Mouse (Mus musculus) ES-Bruce4 (cell line): ENCODE data around the gene Gm21887. TPM values are rescaled to one million over a fixed set of nuclear protein-coding genes. Genes with fewer than 3 reads are reported as not detected.
A peak's percentile ranks its signal among the peaks of the same experiment; 100 is the strongest.
"Not testable (repeated sequence)": the region's sequence is repeated elsewhere in the genome, so short reads cannot be mapped to it uniquely, and the experiment has no call there.

Source experiments
- H3K27ac ChIP-seq: 2 replicates; pipeline ENCODE4 v1.5.1; 2012; ENCODE audit warnings: low read length, inconsistent platforms; ENCODE audit not compliant: insufficient read depth
- H3K27me3 ChIP-seq: 2 replicates; pipeline ENCODE4 v1.6.1; 2012; ENCODE audit warnings: mild to moderate bottlenecking, low read length, inconsistent platforms; ENCODE audit not compliant: control insufficient read depth, poor library complexity, insufficient read depth, severe bottlenecking
- H3K36me3 ChIP-seq: 2 replicates; pipeline ENCODE4 v1.6.1; 2012; ENCODE audit warnings: inconsistent platforms, mild to moderate bottlenecking, low read length, moderate library complexity; ENCODE audit not compliant: control insufficient read depth, poor library complexity, insufficient read depth, severe bottlenecking
- H3K4me1 ChIP-seq: one replicate; pipeline ENCODE4 v1.8.1; 2011; ENCODE audit warnings: low read length; ENCODE audit not compliant: control insufficient read depth, insufficient read depth
- H3K4me3 ChIP-seq: 2 replicates; pipeline ENCODE4 v1.5.1; 2011; ENCODE audit warnings: low read depth, mild to moderate bottlenecking, low read length
- H3K9ac ChIP-seq: 2 replicates; pipeline ENCODE4 v1.6.1; 2012; ENCODE audit warnings: low read depth, mild to moderate bottlenecking, inconsistent platforms; ENCODE audit not compliant: poor library complexity, severe bottlenecking
- H3K9me3 ChIP-seq: replicated peaks from 2 replicates; pipeline ENCODE4 v1.6.1; 2012; ENCODE audit warnings: mild to moderate bottlenecking, low read length, inconsistent platforms; ENCODE audit not compliant: control insufficient read depth, poor library complexity, insufficient read depth, severe bottlenecking
- polyA plus RNA-seq: library from polyadenylated mRNA; stranded (reverse); fragments of >200 nt; gene quantifications from 2 replicates; pipeline ENCODE4 v1.2.4, GENCODE M21; 2011; ENCODE audit warnings: low read depth; ENCODE audit not compliant: missing spikeins, insufficient read depth, insufficient read length

The Gm21887 gene
- polyA plus RNA-seq, 1 experiment = 1,061 TPM

GRCm38 (mm10) chrX:169987368-169987837 is 22.1 kb upstream of the Gm21887 start:
- not testable (repeated sequence) for H3K4me3 ChIP-seq, H3K27me3 ChIP-seq, H3K9me3 ChIP-seq, H3K27ac ChIP-seq, H3K9ac ChIP-seq
- Histone ChIP-seq H3K36me3 (peaks cover 29% of the 10 kb centered on the region), H3K4me1 (peaks cover 13% of the 10 kb centered on the region)

DNA sequence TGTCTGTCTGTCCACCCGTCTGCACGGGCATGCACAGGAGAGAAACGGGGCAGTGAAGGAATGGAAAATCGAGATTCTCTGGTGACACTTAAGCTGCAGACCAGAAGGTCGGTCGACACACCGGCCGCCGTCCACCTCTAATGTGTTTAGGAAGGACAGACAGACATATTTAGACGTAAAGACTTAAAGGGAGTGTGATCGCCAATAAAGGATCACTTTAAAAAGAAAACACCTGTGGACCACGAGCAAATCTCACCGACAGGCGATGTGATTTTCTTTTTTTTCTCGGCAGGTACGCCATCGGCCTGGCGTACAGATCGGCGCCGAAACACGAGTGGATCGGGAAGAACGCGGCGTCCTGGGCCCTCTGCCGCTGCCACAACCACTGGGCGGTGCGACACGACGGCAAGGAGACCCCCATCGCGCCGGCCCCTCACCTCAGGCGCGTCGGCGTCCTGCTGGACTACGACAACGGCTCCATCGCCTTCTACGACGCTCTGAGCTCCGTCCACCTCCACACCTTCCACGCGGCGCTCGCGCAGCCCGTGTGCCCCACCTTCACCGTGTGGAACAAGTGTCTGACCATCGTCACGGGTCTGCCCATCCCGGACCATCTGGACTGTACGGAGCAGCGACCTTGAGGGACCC is 20.8 kb upstream of the Gm21887 start:
- Histone ChIP-seq H3K9ac (peak overlapping the region; percentile 0; the same call in 1 of the 2 replicates), H3K4me1 (peaks cover 16% of the 10 kb centered on the region), H3K36me3 (peaks cover 16% of the 10 kb centered on the region), H3K4me3 (peak overlapping the region; percentile 1)
- H3K9me3 ChIP-seq, H3K27me3 ChIP-seq, H3K27ac ChIP-seq: not testable (repeated sequence)

- H3K27ac ChIP-seq, H3K9me3 ChIP-seq, H3K4me3 ChIP-seq, H3K27me3 ChIP-seq: not testable (repeated sequence)
- H3K36me3 ChIP-seq = peaks cover 12% of the 10 kb centered on the region
- peaks cover 16% of the 10 kb centered on the region for H3K4me1 ChIP-seq
- peak overlapping the region; percentile 0; the same call in 1 of the 2 replicates for H3K9ac ChIP-seq
Observed at GRCm38 (mm10) chrX:169989219-169989595, 20.3 kb upstream of the Gm21887 start.

DNA sequence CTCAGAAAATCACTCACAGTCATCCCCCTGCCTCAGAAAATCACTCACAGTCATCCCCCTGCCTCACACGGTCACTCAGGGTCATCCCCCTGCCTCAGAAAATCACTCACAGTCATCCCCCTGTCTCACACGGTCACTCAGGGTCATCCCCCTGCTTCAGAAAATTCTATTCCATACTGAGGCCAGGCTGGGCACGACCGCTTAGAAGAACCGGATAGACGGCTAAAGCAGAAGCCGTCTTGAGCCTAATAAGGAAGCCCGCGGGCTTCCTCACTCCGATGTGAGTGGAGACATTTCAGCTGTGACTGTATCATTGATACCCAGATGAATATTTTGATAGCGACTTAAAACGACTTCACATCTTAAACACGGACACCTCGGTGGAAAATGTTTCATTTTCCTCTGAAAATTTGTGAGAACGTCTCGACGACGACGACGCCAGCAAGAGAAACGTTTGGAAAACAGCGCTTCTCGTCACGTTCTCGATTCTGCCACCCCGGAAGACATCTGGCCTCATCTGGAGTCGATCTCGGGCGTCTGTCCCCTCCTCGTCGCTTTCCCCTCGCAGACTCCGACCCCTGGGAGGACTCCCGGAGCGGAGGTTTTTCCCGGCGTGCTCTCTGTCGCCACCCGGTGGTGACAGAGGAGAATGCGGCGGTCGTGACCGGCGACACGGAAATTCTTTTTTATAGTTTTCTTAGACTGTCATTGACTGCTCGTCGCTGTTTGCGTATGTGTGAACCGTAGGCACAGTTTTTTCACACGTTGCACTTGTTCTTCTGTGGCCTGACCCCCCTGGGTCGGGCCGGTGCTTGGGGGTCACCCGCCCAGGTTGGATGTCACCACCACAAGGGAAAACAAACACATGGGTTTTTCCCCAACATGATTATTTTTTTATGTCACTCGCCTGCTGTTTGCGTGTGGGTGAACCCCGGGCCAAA is 19.5 kb upstream of the Gm21887 start:
- H3K27ac ChIP-seq, H3K27me3 ChIP-seq, H3K9me3 ChIP-seq, H3K36me3 ChIP-seq: not testable (repeated sequence)
- Histone ChIP-seq H3K4me1 (peaks cover 16% of the 10 kb centered on the region), H3K9ac (peak overlapping the region; percentile 1; the same call in 1 of the 2 replicates), H3K4me3 (peak overlapping the region; percentile 4)

DNA sequence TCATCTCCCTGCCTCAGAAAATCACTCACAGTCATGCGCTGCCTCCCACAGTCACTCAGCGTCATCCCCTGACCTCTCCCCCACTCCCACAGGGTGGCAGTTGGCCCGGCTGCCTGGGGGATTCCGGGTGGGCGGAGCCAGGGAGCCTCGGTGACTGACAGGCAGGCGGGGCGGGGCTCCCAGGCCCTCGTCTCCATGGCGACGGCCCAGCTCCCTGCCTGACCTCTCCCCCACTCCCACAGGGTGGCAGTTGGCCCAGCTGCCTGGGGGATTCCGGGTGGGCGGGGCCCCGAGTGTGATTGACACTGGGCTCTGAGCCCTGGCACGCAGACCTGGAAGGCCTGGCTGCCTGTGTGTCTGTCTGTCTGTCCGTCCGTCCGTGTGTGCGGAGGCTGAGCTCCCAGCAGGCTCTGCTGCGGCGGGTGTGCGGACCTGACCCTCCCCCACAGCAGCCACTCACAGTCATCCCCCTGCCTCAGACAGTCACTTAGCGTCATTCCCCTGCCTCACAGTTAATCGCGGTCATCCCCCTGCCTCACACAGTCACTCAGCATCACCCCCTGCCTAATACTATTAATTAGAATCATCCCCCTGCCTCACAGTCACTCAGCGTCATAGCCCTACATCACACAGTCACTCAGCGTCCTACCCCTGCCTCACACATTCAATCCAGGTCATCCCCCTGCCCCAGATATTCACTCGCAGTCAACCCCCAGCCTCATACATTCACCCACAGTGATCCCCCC is 18.2 kb upstream of the Gm21887 start:
- not testable (repeated sequence) for H3K9ac ChIP-seq, H3K9me3 ChIP-seq, H3K36me3 ChIP-seq
- H3K27me3 ChIP-seq = peaks cover 13% of the 10 kb centered on the region
- H3K4me3 ChIP-seq = peak overlapping the region; percentile 11
- H3K27ac ChIP-seq = peak overlapping the region; percentile 7
- H3K4me1 ChIP-seq = peaks cover 16% of the 10 kb centered on the region

DNA sequence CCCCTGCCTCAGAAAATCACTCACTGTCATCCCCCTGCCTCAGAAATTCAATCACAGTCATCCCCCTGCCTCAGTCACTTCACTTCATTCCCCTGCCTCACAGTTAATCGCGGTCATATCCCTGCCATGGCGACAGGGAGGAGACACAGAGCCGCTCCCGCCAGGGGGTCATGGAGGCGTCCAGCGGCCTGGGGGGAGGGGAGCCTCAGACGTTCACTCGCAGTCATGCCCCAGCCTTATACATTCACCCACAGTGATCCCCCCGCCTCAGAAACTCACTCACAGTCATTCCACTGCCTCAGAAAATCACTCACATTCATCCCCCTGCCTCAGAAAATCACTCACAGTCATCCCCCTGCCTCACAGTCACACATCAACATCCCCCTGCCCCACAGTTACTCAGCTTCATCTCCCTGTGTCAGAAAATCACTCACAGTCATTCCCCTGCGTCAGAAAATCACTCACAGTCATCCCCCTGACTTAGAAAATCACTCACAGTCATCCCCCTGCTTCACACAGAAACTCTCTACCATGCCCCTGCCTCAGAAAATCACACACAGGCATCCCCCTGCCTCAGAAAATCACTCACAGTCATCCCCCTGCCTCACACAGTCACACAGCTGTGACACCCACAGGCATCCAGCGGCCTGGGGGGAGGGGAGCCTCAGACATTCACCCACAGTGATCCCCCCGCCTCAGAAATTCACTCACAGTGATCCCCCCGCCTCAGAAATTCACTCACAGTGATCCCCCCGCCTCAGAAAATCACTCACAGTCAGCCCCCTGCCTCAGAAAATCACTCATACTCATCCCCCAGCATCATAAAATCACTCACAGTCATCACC is 17.2 kb upstream of the Gm21887 start:
- H3K27me3 ChIP-seq = peaks cover 13% of the 10 kb centered on the region
- H3K36me3 ChIP-seq, H3K27ac ChIP-seq, H3K9ac ChIP-seq, H3K4me3 ChIP-seq, H3K9me3 ChIP-seq: not testable (repeated sequence)
- H3K4me1 ChIP-seq = peaks cover 16% of the 10 kb centered on the region

GRCm38 (mm10) chrX:169992951-169993547 is 16.4 kb upstream of the Gm21887 start:
- Histone ChIP-seq H3K27me3 (peaks cover 13% of the 10 kb centered on the region), H3K4me1 (peaks cover 14% of the 10 kb centered on the region)
- not testable (repeated sequence) for H3K27ac ChIP-seq, H3K9ac ChIP-seq, H3K9me3 ChIP-seq, H3K36me3 ChIP-seq, H3K4me3 ChIP-seq

DNA sequence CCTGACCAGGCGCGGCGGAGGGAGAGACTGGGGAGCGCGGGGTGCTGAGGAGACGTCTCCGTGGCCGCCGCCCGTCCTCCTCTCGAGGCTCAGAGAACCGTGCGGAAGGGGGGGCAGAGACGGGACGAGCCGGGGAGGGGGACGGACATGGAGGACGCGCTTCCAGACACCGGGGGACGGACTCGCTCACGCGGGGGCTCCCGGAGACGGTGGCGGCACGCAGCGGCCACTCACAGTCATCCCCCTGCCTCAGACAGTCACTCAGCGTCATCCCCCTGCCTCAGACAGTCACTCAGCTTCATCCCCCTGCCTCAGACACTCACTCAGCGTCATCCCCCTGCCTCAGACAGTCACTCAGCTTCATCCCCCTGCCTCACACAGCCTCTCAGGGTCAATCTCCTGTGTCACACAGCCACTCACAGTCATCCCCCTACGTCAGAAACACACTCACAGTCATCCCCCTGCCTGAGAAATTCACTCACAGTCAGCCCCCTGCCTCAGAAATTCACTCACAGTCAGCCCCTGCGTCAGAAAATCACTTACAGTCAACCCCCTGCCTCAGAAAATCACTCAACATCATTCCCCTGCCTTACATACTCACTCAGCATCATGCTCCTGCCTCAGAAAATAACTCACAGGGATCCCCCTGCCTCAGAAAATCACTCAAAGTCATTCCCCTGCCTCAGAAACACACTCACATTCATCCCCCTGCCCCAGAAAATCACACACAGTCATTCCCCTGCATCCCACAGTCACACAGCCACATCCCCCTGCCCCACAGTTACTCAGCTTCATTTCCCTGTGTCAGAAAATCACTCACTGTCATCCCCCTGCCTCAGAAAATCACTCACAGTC is 15.2 kb upstream of the Gm21887 start:
- peak overlapping the region; percentile 3 for H3K4me3 ChIP-seq
- H3K9me3 ChIP-seq = not testable (repeated sequence)

More for the DNA sequence above, 15.2 kb upstream of the Gm21887 start:
- Histone ChIP-seq H3K4me1 (peaks cover 13% of the 10 kb centered on the region), H3K27me3 (peaks cover 13% of the 10 kb centered on the region), H3K9ac (peak overlapping the region; percentile 1)
- not testable (repeated sequence) for H3K36me3 ChIP-seq, H3K27ac ChIP-seq
